Mouse (Mus musculus) thymus, adult 18-20 months (tissue): ENCODE results near the gene Cenpn.
A peak's percentile ranks its signal among the peaks of the same experiment; 100 is the strongest.

Source experiments
- DNase-seq, 2 experiments: peaks; one replicate each; pipeline ENCODE4 v3.0.0; 2022; ENCODE audit warnings: mixed read lengths in 2 of 2

The Cenpn gene

DNA sequence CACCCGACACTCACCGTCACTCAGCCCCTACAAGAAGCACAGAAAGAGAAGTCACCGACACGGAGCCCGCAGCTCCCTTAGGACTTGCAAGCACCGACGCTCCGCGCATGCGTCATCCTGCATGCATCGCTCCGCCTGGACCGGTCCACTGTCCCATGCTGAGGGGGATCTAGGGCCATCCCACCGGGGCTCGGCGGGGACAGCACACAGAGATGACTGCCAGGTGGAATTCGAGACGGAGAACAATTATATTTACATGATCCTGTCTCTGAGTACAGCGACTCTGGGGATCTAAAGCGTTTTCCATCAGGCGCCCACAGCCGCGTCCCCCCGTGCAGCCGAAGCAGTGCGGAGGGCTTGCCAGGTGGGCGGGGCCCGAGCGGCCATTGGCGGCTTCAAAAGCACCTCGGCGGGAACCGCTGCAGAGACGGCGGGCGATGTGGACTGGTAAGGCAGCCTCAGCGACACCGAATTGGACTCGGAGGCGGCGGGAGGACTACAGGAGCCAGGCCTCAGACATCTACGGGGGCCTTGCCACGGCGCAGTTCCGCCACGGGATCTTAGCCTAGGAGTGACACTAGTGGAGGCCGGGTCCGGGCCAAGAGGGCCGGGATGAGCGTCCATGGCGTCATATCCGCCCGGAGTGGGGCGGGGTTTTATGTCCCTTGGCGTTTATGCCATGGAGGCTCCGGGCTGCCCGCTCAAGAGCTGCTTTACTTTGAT, at the start of gene Cenpn, which contains the start of gene Cmc2:
Gene Cenpn (plus strand): TSS at position 394 of the 723 bp plus-strand sequence.
Gene Cmc2 (minus strand): TSS at position 119 of the 723 bp plus-strand sequence.
- peak; percentile 78 to 80 for DNase-seq

- no peak for DNase-seq
Measured at GRCm38 (mm10) chr8:116872761-116873342, 48.7 kb upstream of the Cenpn start.

GRCm38 (mm10) chr8:116873586-116873985, 47.9 kb upstream of the Cenpn start:
- peak in 1 of 2 experiments; percentile 22 for DNase-seq

DNA sequence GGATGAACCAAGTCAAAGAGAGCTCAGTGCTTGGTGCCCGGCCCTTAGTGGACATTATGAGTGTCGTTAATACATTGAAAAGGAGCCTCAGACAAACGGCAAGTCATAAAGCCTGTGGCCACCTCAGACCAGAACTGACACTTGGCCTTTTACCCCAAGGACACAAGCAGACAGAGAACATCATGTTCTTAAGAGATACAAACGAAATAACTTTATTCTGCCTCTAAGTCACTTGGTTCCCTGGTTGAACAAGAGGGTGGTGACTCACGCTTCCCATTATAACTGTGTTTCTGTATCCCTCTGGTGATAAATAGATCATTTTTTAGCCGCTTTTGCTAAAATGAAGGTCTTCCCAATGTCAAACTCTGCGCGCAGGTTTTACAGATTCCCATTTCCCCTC, 47.5 kb upstream of the Cenpn start:
- DNase-seq = no peak

DNA sequence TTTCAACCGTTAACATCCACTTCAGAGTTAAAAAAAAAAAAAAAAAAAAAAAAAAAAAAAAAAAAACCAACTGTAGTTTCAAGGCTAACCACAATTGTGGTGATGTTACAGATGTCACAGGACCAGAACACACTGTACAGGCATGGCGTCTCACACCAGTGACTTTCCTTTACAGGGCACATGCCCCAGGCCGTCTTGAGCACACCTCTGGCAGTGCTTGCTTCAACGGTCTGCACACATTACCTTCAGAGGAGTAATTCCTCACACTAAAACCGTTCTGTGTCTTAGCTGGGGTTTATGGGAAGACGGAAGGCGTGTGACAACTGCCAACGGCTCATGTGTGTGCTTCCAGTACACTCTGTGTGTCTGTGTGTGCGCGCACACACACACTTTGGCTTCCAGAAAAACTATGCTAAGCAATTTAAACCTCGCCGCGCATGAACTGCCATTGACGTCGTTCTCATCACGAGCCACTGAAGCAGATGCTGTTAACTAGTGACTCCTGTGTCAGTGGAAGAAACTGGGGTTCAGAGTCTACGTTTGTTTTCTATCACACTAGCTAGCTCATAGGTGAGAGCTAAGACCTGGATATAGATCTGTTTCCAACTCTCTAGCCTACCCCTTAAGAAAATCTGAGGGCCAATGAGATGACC, 45.6 kb upstream of the Cenpn start:
- DNase-seq = peak in 1 of 2 experiments; percentile 27

- no peak for DNase-seq
Measured at GRCm38 (mm10) chr8:116881396-116881795, 40.1 kb upstream of the Cenpn start.

GRCm38 (mm10) chr8:116887813-116888212, 33.7 kb upstream of the Cenpn start:
- DNase-seq = no peak

GRCm38 (mm10) chr8:116891446-116891845, 30.1 kb upstream of the Cenpn start:
- DNase-seq = no peak

- DNase-seq = no peak
Measured at GRCm38 (mm10) chr8:116892130-116892529, 29.4 kb upstream of the Cenpn start.

GRCm38 (mm10) chr8:116892636-116893035, 28.9 kb upstream of the Cenpn start:
- DNase-seq = no peak

- DNase-seq = no peak
Measured at GRCm38 (mm10) chr8:116893938-116894337, 27.6 kb upstream of the Cenpn start.

DNA sequence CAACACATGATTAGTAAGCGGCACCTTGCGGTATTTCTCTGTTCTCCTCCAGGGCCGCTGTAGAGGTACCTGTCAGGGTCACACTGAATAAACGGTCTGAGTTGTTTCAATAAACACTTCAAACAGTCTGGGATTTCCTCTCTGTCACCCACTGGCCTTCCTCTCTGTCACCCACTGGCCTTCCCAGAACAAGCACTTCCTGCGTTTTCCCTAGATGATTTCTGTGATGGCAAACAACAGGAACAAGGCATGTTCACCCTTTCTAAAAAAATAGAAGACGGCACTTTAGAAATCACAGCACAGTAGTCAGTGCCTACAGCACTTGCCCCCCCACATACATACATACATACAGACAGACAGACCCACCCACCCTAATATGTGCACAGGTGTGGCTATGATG, 26.0 kb upstream of the Cenpn start:
- DNase-seq = no peak

DNA sequence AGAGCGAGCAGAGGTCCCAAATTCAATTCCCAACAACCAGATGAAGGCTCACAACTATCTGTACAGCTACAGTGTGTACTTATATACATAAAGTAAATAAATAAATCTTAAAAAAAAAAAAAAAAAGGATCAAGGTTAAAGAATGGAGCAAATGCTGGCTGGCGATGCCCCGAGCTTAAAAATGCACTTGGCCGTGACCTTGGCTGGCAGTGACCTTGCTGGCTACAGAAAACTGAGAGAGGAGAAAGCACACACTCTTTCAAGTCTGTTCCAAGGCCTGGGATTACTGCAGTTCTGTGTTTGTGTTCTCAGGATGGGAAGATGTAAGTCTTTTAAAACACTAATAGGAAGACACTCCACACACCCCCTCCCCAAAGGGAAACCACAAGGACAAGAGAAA, 16.8 kb upstream of the Cenpn start:
- DNase-seq = no peak

GRCm38 (mm10) chr8:116905252-116905651, 16.3 kb upstream of the Cenpn start:
- peak in 1 of 2 experiments; percentile 18 for DNase-seq

DNA sequence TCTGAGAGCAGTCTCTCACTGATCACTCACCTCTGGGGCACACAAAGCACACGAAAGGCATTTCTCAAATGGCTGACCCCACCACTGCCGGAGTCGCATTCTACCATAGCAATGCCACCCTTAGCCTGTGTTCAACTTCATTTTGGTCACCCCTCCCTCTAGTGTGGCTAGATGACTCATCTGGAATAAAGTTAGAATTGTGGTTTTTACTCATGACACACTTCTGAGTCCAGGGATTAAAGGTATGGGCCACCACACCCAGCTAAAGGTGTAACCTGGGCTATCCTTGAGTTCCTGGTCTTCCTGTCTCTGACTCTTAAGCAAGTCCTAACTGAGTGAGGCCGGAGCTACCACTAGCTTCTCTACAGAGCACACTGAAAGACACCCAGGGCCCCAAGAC, 15.7 kb upstream of the Cenpn start:
- DNase-seq = no peak

DNA sequence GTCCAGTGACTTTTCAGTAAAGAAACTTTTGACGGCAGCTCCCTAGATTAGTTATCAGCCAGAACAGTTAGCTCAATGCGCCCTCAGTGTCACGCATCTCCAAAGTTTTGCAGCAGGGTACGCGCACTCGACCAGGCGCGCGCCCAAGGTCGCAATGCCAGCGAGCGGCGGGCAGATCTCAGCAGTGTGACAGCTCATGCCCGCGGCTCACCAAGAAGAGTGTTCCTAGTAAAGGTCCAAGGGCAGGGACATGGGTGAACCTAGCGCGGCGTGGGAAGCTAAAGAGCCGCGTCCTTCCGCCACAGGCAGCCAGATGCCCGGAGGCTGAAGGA, 559 bp upstream of the Cenpn start:
- DNase-seq = no peak

- DNase-seq = no peak
Measured at GRCm38 (mm10) chr8:116922060-116922757, 679 bp downstream of the Cenpn start.

DNA sequence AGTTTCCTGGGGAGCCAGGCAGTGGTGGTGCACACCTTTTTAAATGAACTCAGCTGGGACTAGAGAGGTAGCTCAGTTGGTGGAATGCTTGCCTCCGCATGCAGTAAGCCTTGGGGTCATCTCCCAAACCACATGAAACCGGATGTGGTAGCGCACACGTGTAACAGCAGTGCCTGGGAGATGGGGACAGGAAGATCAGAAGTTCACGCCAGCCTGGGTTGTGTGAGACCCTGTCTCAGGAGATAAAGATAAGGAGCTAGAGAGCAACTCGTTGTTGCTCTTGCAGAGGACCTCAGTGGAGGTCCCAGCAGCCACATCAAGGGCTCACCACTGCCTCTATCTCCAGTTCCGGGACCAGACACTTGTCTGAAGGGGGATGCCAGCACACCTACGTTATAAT, 2.0 kb downstream of the Cenpn start:
- DNase-seq = peak; percentile 27 to 67

DNA sequence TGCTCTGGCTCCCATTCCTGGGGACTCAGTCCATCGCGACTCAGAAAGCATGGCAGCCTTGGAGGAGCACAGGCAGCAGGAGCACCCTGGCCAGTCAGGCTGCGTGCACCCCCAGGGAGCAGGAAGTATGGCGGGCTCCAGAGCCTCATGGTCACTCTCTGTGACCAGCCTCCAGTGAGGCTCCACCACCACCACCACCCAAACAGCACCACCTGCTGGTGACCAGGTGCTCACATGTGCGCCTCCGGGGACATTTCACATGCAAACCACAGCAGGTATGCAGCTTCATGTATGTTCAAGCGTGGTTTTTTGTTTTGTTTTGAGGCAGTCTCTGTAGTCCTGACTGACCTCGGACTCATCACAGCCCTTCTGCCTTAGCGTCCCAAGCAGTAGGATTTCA, 6.3 kb downstream of the Cenpn start:
- peak; percentile 16 to 35 for DNase-seq

GRCm38 (mm10) chr8:116928588-116928987, 7.1 kb downstream of the Cenpn start:
- DNase-seq = no peak

GRCm38 (mm10) chr8:116934976-116935375, 13.4 kb downstream of the Cenpn start:
- DNase-seq = no peak

DNA sequence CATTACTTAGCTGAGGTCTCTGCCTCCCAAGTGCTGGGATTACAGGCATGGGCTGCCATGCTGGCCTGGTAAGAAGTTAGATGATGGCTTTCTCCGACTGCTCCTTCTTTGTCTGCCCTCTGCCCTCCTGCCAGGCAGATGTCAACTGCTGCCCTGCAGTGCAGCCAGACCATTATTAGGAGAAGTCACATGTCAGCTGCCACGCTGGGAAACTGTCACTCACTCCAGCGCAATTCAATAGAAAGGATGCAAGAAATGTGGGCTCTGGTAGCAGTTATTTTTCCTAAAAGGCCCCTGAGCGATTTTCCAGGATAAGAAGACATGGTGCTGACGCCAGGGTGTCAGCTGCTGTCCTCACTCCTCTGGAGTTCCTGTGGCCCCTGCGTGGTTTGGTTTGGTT, 14.0 kb downstream of the Cenpn start:
- DNase-seq = no peak

DNA sequence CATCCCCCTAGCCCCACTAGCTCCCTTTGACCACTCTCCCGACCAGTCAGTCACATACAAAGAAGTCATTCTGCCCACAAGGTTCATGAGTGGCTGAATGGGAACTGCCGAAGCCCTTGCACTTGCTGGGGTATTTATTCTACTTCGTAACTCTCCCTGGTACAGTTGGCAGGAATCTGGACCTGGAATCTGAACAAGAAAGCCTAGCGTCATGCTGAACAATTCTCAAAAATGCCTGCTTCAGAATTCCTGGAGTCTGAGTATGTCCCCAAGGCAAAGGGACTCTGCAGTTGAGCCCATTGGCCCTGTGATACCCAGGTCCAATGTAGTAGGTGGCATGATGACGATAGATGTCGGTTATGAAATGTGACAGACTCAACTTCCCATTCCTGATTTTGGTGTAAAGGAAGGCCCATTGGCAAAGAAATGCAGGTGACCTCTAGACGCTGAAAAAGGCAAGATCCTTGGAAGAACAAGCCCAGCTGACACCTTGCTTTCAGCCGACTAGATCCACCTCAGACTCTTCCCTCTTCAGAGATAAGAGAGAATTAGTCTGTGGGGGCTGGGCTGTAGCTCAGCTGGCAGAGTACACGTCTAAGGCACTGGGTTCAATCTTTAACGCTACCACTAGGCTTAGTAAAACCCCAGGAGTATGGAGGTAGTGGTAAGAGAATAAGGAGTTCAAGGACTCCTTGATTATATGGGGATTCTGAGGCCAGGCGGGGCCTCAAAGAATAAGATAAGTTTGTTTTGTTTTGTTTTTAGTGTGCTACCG, 20.9 kb downstream of the Cenpn start:
- no peak for DNase-seq
